Mouse (Mus musculus): ENCODE results near the gene Tab1. TPM values are rescaled to one million over a fixed set of nuclear protein-coding genes. Genes with fewer than 3 reads are reported as not detected.
A peak's percentile ranks its signal among the peaks of the same experiment; 100 is the strongest.

Tab1 gene
- polyA plus RNA-seq, 1 experiment from 2014 or later: 41.1 TPM

- H3K9ac ChIP-seq (replicated peaks): no peak overlapping the region
- no peak overlapping the region for H3K27ac ChIP-seq
- H3K4me3 ChIP-seq (replicated peaks): no peak overlapping the region
- no peaks in the 10 kb centered on the region for H3K9me3 ChIP-seq
- H3K4me1 ChIP-seq (replicated peaks): peaks cover 22% of the 10 kb centered on the region; the same call in 1 of the 2 replicates
- WGBS: 78% methylated on average over 8 of the region's 8 CpGs
- H3K27me3 ChIP-seq: no peaks in the 10 kb centered on the region
- no peak for ATAC-seq
- no peaks in the 10 kb centered on the region for H3K36me3 ChIP-seq
- no peak overlapping the region for H3K4me2 ChIP-seq (replicated peaks)
These were observed 58.8 kb downstream of the Tab1 start for GRCm38 (mm10) chr15:80191585-80192245.

- peaks cover 22% of the 10 kb centered on the region; the same call in 1 of the 2 replicates for H3K4me1 ChIP-seq (replicated peaks)
- no peak for ATAC-seq
- no peak overlapping the region for H3K4me3 ChIP-seq (replicated peaks)
- 92% methylated on average over 6 of the region's 6 CpGs for WGBS
- H3K4me2 ChIP-seq (replicated peaks): no peak overlapping the region
- 0 out of 2 replicates have a peak, but pooled peaks cover 2% of the 10 kb centered on the region for H3K36me3 ChIP-seq
- H3K27me3 ChIP-seq: no peaks in the 10 kb centered on the region
- H3K27ac ChIP-seq: no peak overlapping the region
- H3K9me3 ChIP-seq: no peaks in the 10 kb centered on the region
- no peak overlapping the region for H3K9ac ChIP-seq (replicated peaks)
These were observed 59.3 kb downstream of the Tab1 start for GRCm38 (mm10) chr15:80192246-80192585.

GRCm38 (mm10) chr15:80192847-80193246, 59.9 kb downstream of the Tab1 start:
- Histone ChIP-seq H3K27ac (no peak overlapping the region), H3K36me3 (0 out of 2 replicates have a peak, but pooled peaks cover 6% of the 10 kb centered on the region), H3K9ac (replicated peaks) (no peak overlapping the region), H3K27me3 (no peaks in the 10 kb centered on the region), H3K4me2 (replicated peaks) (no peak overlapping the region), H3K9me3 (no peaks in the 10 kb centered on the region), H3K4me3 (replicated peaks) (no peak overlapping the region), H3K4me1 (replicated peaks) (peaks cover 22% of the 10 kb centered on the region; the same call in 1 of the 2 replicates)
- ATAC-seq: no peak
- WGBS: 92% methylated on average over 7 of the region's 7 CpGs

GRCm38 (mm10) chr15:80199556-80199955, 66.6 kb downstream of the Tab1 start:
- Histone ChIP-seq H3K9ac (replicated peaks) (no peak overlapping the region), H3K4me1 (replicated peaks) (no peaks in the 10 kb centered on the region), H3K36me3 (0 out of 2 replicates have a peak, but pooled peaks cover 6% of the 10 kb centered on the region), H3K27me3 (no peaks in the 10 kb centered on the region), H3K4me2 (replicated peaks) (no peak overlapping the region), H3K4me3 (replicated peaks) (no peak overlapping the region), H3K27ac (no peak overlapping the region), H3K9me3 (no peaks in the 10 kb centered on the region)
- 78% methylated on average over 2 of the region's 2 CpGs for WGBS
- ATAC-seq: no peak

GRCm38 (mm10) chr15:80202111-80202775, 69.3 kb downstream of the Tab1 start:
- no peak overlapping the region for H3K27ac ChIP-seq
- H3K9ac ChIP-seq (replicated peaks): no peak overlapping the region
- H3K9me3 ChIP-seq: no peaks in the 10 kb centered on the region
- no peak overlapping the region for H3K4me2 ChIP-seq (replicated peaks)
- 92% methylated on average over 6 of the region's 6 CpGs for WGBS
- ATAC-seq: no peak
- no peaks in the 10 kb centered on the region for H3K27me3 ChIP-seq
- H3K4me1 ChIP-seq (replicated peaks): no peaks in the 10 kb centered on the region
- no peak overlapping the region for H3K4me3 ChIP-seq (replicated peaks)
- 0 out of 2 replicates have a peak, but pooled peaks cover 4% of the 10 kb centered on the region for H3K36me3 ChIP-seq

- H3K9me3 ChIP-seq: no peaks in the 10 kb centered on the region
- ATAC-seq: no peak
- H3K36me3 ChIP-seq: no peaks in the 10 kb centered on the region
- H3K4me2 ChIP-seq (replicated peaks): no peak overlapping the region
- 0 out of 2 replicates have a peak, but pooled peaks cover 4% of the 10 kb centered on the region for H3K4me1 ChIP-seq (replicated peaks)
- H3K9ac ChIP-seq (replicated peaks): no peak overlapping the region
- H3K27ac ChIP-seq: no peak overlapping the region
- H3K27me3 ChIP-seq: no peaks in the 10 kb centered on the region
- H3K4me3 ChIP-seq (replicated peaks): no peak overlapping the region
- 39% methylated on average over 4 of the region's 4 CpGs for whole genome bisulfite sequencing
These were observed 70.5 kb downstream of the Tab1 start for GRCm38 (mm10) chr15:80203406-80203805.

- WGBS: 85% methylated on average over 3 of the region's 3 CpGs
- Histone ChIP-seq H3K27ac (no peak overlapping the region), H3K4me3 (replicated peaks) (no peak overlapping the region), H3K9ac (replicated peaks) (no peak overlapping the region), H3K27me3 (no peaks in the 10 kb centered on the region), H3K4me1 (replicated peaks) (peaks cover 7% of the 10 kb centered on the region; the same call in 1 of the 2 replicates), H3K4me2 (replicated peaks) (no peak overlapping the region), H3K9me3 (no peaks in the 10 kb centered on the region), H3K36me3 (peaks cover 5% of the 10 kb centered on the region)
- no peak for ATAC-seq
These were observed 73.2 kb downstream of the Tab1 start for GRCm38 (mm10) chr15:80206057-80206565.

- ATAC-seq: no peak
- Histone ChIP-seq H3K27me3 (no peaks in the 10 kb centered on the region), H3K4me1 (replicated peaks) (peaks cover 7% of the 10 kb centered on the region; the same call in 1 of the 2 replicates), H3K9me3 (no peaks in the 10 kb centered on the region), H3K27ac (0 out of 2 replicates have a peak overlapping the region, but pooled peaks have one; percentile 21), H3K36me3 (peaks cover 28% of the 10 kb centered on the region), H3K4me3 (replicated peaks) (no peak overlapping the region), H3K4me2 (replicated peaks) (no peak overlapping the region), H3K9ac (replicated peaks) (no peak overlapping the region)
- WGBS: 8% methylated on average over 4 of the region's 4 CpGs
These were observed 75.5 kb downstream of the Tab1 start for GRCm38 (mm10) chr15:80208446-80208845.

Other genes starting within 250 kb of the Tab1 start
- gene Apobec3, start 241.5 kb upstream of the Tab1 start, polyA plus RNA-seq (2015; fragmentation: Nextera tagmentation; extraction: Ambion mirVana): 3.1 and 3.8 TPM in 2 replicates
- 3.0 and 4.3 TPM in 2 replicates for gene Cbx7, start 162.0 kb upstream of the Tab1 start, polyA plus RNA-seq (2015; fragmentation: Nextera tagmentation; extraction: Ambion mirVana)
- 2.1 and 2.3 TPM in 2 replicates for gene Pdgfb, start 118.2 kb upstream of the Tab1 start, polyA plus RNA-seq (2015; fragmentation: Nextera tagmentation; extraction: Ambion mirVana)
- 20.6 and 26.2 TPM in 2 replicates for gene Syngr1, start 41.8 kb upstream of the Tab1 start, polyA plus RNA-seq (2015; fragmentation: Nextera tagmentation; extraction: Ambion mirVana)
- gene Rpl3, start 41.3 kb upstream of the Tab1 start, polyA plus RNA-seq (2015; fragmentation: Nextera tagmentation; extraction: Ambion mirVana): 608 and 612 TPM in 2 replicates
- 11.4 and 12.3 TPM in 2 replicates for gene Mgat3, start 40.6 kb downstream of the Tab1 start, polyA plus RNA-seq (2015; fragmentation: Nextera tagmentation; extraction: Ambion mirVana)
- 42.2 and 43.8 TPM in 2 replicates for gene Mief1, start 100.9 kb downstream of the Tab1 start, polyA plus RNA-seq (2015; fragmentation: Nextera tagmentation; extraction: Ambion mirVana)
- not detected in 2 replicates for gene AC140267.1, start 102.7 kb downstream of the Tab1 start, polyA plus RNA-seq (2015; fragmentation: Nextera tagmentation; extraction: Ambion mirVana)
- gene Atf4, start 122.1 kb downstream of the Tab1 start, polyA plus RNA-seq (2015; fragmentation: Nextera tagmentation; extraction: Ambion mirVana): 133 and 134 TPM in 2 replicates
- gene Rps19bp1, start 131.2 kb downstream of the Tab1 start, polyA plus RNA-seq (2015; fragmentation: Nextera tagmentation; extraction: Ambion mirVana): 72.9 and 77.8 TPM in 2 replicates
- 0.32 and 0.50 TPM in 2 replicates for gene Cacna1i, start 154.1 kb downstream of the Tab1 start, polyA plus RNA-seq (2015; fragmentation: Nextera tagmentation; extraction: Ambion mirVana)